Mouse (Mus musculus): Measurements from ENCODE around the gene Slc29a3. TPM values are rescaled to one million over a fixed set of nuclear protein-coding genes. Genes with fewer than 3 reads are reported as not detected.

Slc29a3 gene
- 4.6 and 4.8 TPM in 2 replicates for polyA plus RNA-seq (2014; fragmentation: Nextera tagmentation; extraction: Ambion mirVana)

DNA sequence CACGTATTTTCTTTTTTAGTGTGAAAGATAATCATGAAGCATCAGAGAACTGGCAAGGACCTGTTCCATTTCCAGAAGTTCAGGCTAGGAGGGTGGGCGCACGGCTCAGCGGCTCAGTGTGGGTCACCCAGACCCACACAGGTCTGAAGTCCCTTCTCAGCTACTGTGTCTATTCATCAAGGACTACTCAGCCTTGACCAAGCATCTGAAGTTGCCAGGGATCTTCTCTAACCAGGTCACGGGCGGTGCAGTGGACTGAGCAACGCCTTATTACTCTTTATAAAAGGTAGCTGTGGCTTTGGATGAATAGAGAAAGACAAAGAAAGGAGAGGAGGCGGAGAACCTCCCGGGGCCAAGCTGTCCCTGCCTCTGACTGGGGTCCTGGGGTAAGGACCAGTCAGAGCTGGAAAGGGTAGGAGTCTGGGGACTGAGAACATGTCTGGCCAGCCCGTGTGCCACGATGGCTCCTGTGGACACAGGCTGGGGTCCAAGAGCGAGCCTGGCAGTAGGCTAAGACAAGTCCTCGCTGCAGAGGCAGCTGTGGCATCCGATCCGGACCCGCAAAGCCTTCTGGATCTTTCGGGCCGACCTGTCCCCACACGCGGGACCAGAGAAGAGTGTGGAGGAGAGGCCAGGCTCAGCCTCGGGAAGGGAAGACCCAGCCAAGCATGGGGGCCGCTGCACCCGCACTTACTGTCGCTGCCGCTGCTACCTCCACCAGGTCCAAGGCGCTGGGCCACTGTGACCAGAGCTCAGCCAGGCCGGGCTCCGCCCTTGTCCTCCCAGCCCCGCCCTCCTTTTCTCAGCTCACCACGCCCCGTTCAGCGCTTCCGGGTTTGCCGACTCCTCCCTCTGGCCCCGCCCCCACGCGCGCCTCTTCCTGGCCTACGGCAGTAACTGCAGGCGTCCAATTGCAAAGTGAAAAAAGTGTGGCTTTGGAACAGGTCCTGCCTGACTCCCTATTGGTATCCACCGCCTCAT, at the start of gene Slc29a3:
Gene Slc29a3, minus strand, starts transcription at position 755 of the 981 bp plus-strand sequence.
- no peaks in the 10 kb centered on the region for H3K36me3 ChIP-seq (ENCODE audit: control insufficient read depth, insufficient read depth, low read length)
- H3K9ac ChIP-seq (ENCODE audit: low read depth, low read length) = peak within 1 kb of the TSS; percentile 83
- H3K27ac ChIP-seq (ENCODE audit: low read depth, low read length) = peak within 1 kb of the TSS; percentile 16; the same call in 1 of the 2 replicates
- no peaks in the 10 kb centered on the region for H3K27me3 ChIP-seq (ENCODE audit: control insufficient read depth, insufficient read depth, low read length)
- peak within 1 kb of the TSS; percentile 56 for H3K4me3 ChIP-seq (ENCODE audit: low read depth, low read length)
- WGBS (ENCODE audit: insufficient replicate concordance) = 12% methylated on average over 41 of the region's 41 CpGs
- H3K9me3 ChIP-seq (replicated peaks; ENCODE audit: control insufficient read depth, low read length) = no peaks in the 10 kb centered on the region; the same call in 1 of the 2 replicates
- peak within 1 kb of the TSS; percentile 89 for H3K4me2 ChIP-seq
- H3K4me1 ChIP-seq (ENCODE audit: control insufficient read depth, insufficient read depth, low read length) = peaks cover 8% of the 10 kb centered on the region
- peak; percentile 95 for ATAC-seq (replicated peaks; ENCODE audit: insufficient number of reproducible peaks, low FRiP score, low TSS enrichment)

- Histone ChIP-seq H3K9me3 (replicated peaks; ENCODE audit: control insufficient read depth, low read length) (no peaks in the 10 kb centered on the region), H3K4me1 (ENCODE audit: control insufficient read depth, insufficient read depth, low read length) (peaks cover 94% of the 10 kb centered on the region), H3K9ac (ENCODE audit: low read depth, low read length) (peak overlapping the region; percentile 56), H3K4me2 (peak overlapping the region; percentile 14; the same call in 1 of the 2 replicates), H3K27me3 (ENCODE audit: control insufficient read depth, insufficient read depth, low read length) (no peaks in the 10 kb centered on the region), H3K27ac (ENCODE audit: low read depth, low read length) (peak overlapping the region; percentile 57; the same call in 1 of the 2 replicates), H3K4me3 (ENCODE audit: low read depth, low read length) (no peak overlapping the region), H3K36me3 (ENCODE audit: control insufficient read depth, insufficient read depth, low read length) (no peaks in the 10 kb centered on the region)
- ATAC-seq (replicated peaks; ENCODE audit: insufficient number of reproducible peaks, low FRiP score, low TSS enrichment) = no peak
- WGBS (ENCODE audit: insufficient replicate concordance) = 44% methylated on average over 12 of the region's 12 CpGs
These were observed 49.4 kb upstream of the Slc29a3 start for GRCm38 (mm10) chr10:60801898-60802412.

- Histone ChIP-seq H3K4me2 (peak overlapping the region; percentile 14; the same call in 1 of the 2 replicates), H3K27ac (ENCODE audit: low read depth, low read length) (peak overlapping the region; percentile 57; the same call in 1 of the 2 replicates), H3K9me3 (replicated peaks; ENCODE audit: control insufficient read depth, low read length) (no peaks in the 10 kb centered on the region), H3K4me1 (ENCODE audit: control insufficient read depth, insufficient read depth, low read length) (peaks cover 94% of the 10 kb centered on the region), H3K4me3 (ENCODE audit: low read depth, low read length) (no peak overlapping the region), H3K27me3 (ENCODE audit: control insufficient read depth, insufficient read depth, low read length) (no peaks in the 10 kb centered on the region), H3K9ac (ENCODE audit: low read depth, low read length) (peak overlapping the region; percentile 56), H3K36me3 (ENCODE audit: control insufficient read depth, insufficient read depth, low read length) (no peaks in the 10 kb centered on the region)
- no peak for ATAC-seq (replicated peaks; ENCODE audit: insufficient number of reproducible peaks, low FRiP score, low TSS enrichment)
- WGBS (ENCODE audit: insufficient replicate concordance) = 29% methylated on average over 11 of the region's 11 CpGs
These were observed 48.7 kb upstream of the Slc29a3 start for GRCm38 (mm10) chr10:60801168-60801897.

- Histone ChIP-seq H3K9ac (ENCODE audit: low read depth, low read length) (no peak overlapping the region), H3K9me3 (replicated peaks; ENCODE audit: control insufficient read depth, low read length) (no peaks in the 10 kb centered on the region), H3K4me1 (ENCODE audit: control insufficient read depth, insufficient read depth, low read length) (peaks cover 94% of the 10 kb centered on the region), H3K27ac (ENCODE audit: low read depth, low read length) (peak overlapping the region; percentile 4; the same call in 1 of the 2 replicates), H3K4me2 (peak overlapping the region; percentile 11; the same call in 1 of the 2 replicates), H3K4me3 (ENCODE audit: low read depth, low read length) (no peak overlapping the region), H3K27me3 (ENCODE audit: control insufficient read depth, insufficient read depth, low read length) (no peaks in the 10 kb centered on the region), H3K36me3 (ENCODE audit: control insufficient read depth, insufficient read depth, low read length) (no peaks in the 10 kb centered on the region)
- 23% methylated on average over 19 of the region's 19 CpGs for WGBS (ENCODE audit: insufficient replicate concordance)
- no peak for ATAC-seq (replicated peaks; ENCODE audit: insufficient number of reproducible peaks, low FRiP score, low TSS enrichment)
These were observed 47.9 kb upstream of the Slc29a3 start for GRCm38 (mm10) chr10:60800295-60801167.

DNA sequence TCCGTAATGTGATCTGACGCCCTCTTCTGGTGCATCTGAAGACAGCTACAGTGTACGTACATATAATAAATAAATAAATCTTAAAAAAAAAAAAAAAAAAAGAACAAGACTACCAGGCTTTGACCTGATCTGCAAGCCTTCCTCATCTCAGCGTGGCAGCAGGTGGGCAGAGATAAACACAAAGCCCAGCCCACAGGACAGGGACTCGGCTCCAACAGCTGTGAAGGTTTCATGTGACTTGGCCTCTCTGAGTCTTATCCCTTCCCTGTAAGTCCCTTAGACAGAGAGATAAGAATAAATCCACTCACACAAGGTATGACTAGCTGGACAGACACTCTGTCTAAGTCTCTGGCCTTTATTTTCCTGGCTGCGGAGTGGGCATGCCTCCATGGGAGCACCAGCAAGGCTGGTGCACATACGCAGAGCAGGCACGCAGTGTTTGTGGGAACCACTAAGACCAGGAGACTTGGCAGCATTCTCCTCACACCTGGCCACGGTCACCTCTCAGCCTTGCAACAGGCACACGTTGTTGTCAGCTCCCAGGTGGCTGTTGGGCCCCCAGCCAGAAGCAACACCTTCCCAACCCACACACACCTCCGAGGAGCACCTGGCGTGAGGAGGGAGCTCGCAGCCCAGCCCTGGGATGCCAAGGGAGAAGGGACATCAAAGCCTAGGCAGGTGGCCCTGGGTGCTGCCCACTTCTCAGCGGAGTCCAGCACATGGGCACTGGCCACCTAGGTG, 45.3 kb upstream of the Slc29a3 start:
- Histone ChIP-seq H3K4me3 (ENCODE audit: low read depth, low read length) (no peak overlapping the region), H3K27me3 (ENCODE audit: control insufficient read depth, insufficient read depth, low read length) (no peaks in the 10 kb centered on the region), H3K9ac (ENCODE audit: low read depth, low read length) (no peak overlapping the region), H3K4me2 (no peak overlapping the region), H3K9me3 (replicated peaks; ENCODE audit: control insufficient read depth, low read length) (no peaks in the 10 kb centered on the region), H3K4me1 (ENCODE audit: control insufficient read depth, insufficient read depth, low read length) (peaks cover 91% of the 10 kb centered on the region), H3K27ac (ENCODE audit: low read depth, low read length) (peak overlapping the region; percentile 47; the same call in 1 of the 2 replicates), H3K36me3 (ENCODE audit: control insufficient read depth, insufficient read depth, low read length) (no peaks in the 10 kb centered on the region)
- WGBS (ENCODE audit: insufficient replicate concordance) = 71% methylated on average over 14 of the region's 14 CpGs
- no peak for ATAC-seq (replicated peaks; ENCODE audit: insufficient number of reproducible peaks, low FRiP score, low TSS enrichment)

GRCm38 (mm10) chr10:60796474-60796873, 43.9 kb upstream of the Slc29a3 start:
- WGBS (ENCODE audit: insufficient replicate concordance) = 66% methylated on average over 7 of the region's 7 CpGs
- no peak overlapping the region for H3K4me3 ChIP-seq (ENCODE audit: low read depth, low read length)
- H3K27me3 ChIP-seq (ENCODE audit: control insufficient read depth, insufficient read depth, low read length) = no peaks in the 10 kb centered on the region
- peaks cover 90% of the 10 kb centered on the region for H3K4me1 ChIP-seq (ENCODE audit: control insufficient read depth, insufficient read depth, low read length)
- H3K36me3 ChIP-seq (ENCODE audit: control insufficient read depth, insufficient read depth, low read length) = no peaks in the 10 kb centered on the region
- H3K4me2 ChIP-seq = no peak overlapping the region; the same call in 1 of the 2 replicates
- 0 out of 2 replicates have a peak overlapping the region, but pooled peaks have one; percentile 28 for H3K9ac ChIP-seq (ENCODE audit: low read depth, low read length)
- ATAC-seq (replicated peaks; ENCODE audit: insufficient number of reproducible peaks, low FRiP score, low TSS enrichment) = no peak
- no peaks in the 10 kb centered on the region for H3K9me3 ChIP-seq (replicated peaks; ENCODE audit: control insufficient read depth, low read length)
- H3K27ac ChIP-seq (ENCODE audit: low read depth, low read length) = peak overlapping the region; percentile 46; the same call in 1 of the 2 replicates

GRCm38 (mm10) chr10:60796028-60796427, 43.4 kb upstream of the Slc29a3 start:
- 0 out of 2 replicates have a peak overlapping the region, but pooled peaks have one; percentile 28 for H3K9ac ChIP-seq (ENCODE audit: low read depth, low read length)
- 60% methylated on average over 5 of the region's 5 CpGs for WGBS (ENCODE audit: insufficient replicate concordance)

More at GRCm38 (mm10) chr10:60796028-60796427, 43.4 kb upstream of the Slc29a3 start:
- Histone ChIP-seq H3K4me2 (no peak overlapping the region), H3K9me3 (replicated peaks; ENCODE audit: control insufficient read depth, low read length) (no peaks in the 10 kb centered on the region), H3K36me3 (ENCODE audit: control insufficient read depth, insufficient read depth, low read length) (no peaks in the 10 kb centered on the region), H3K27me3 (ENCODE audit: control insufficient read depth, insufficient read depth, low read length) (no peaks in the 10 kb centered on the region), H3K4me1 (ENCODE audit: control insufficient read depth, insufficient read depth, low read length) (peaks cover 87% of the 10 kb centered on the region), H3K4me3 (ENCODE audit: low read depth, low read length) (no peak overlapping the region), H3K27ac (ENCODE audit: low read depth, low read length) (peak overlapping the region; percentile 46)
- ATAC-seq (replicated peaks; ENCODE audit: insufficient number of reproducible peaks, low FRiP score, low TSS enrichment) = no peak

Data from heart, embryonic 11.5 days (tissue).